Mouse (Mus musculus) lung, postnatal 0 days (tissue): ENCODE results near the gene Txndc2. TPM values are rescaled to one million over a fixed set of nuclear protein-coding genes. Genes with fewer than 3 reads are reported as not detected.
A peak's percentile ranks its signal among the peaks of the same experiment; 100 is the strongest.

Experiments
- ATAC-seq: fragments of 200-750 bp; cut with Nextera tagmentation; 2 replicates; pipeline ENCODE4 v1.8.0; 2017; ENCODE audit warnings: moderate library complexity
- DNase-seq: peaks from one replicate; pipeline ENCODE4 v3.0.0-alpha.2; 2016; ENCODE audit warnings: low spot score
- H3K27ac ChIP-seq: fragments of 300-500 bp; sonication (generic); 2 replicates; pipeline ENCODE4 v1.5.1; 2014; ENCODE audit warnings: antibody characterized with exemption, mild to moderate bottlenecking, low read length, mixed read lengths
- H3K27me3 ChIP-seq: fragments of 300-500 bp; sonication (generic); replicated peaks from 2 replicates; pipeline ENCODE4 v1.6.1; 2014; ENCODE audit warnings: low read length, mixed read lengths; ENCODE audit not compliant: insufficient read depth
- H3K36me3 ChIP-seq: fragments of 300-500 bp; sonication (generic); 2 replicates; pipeline ENCODE4 v1.6.1; 2014; ENCODE audit warnings: low read length, mixed read lengths; ENCODE audit not compliant: insufficient read depth
- H3K4me1 ChIP-seq: fragments of 300-500 bp; sonication (generic); 2 replicates; pipeline ENCODE4 v1.6.1; 2014; ENCODE audit warnings: antibody characterized with exemption, low read depth, low read length, mixed read lengths; ENCODE audit not compliant: insufficient read depth
- H3K4me2 ChIP-seq: fragments of 300-500 bp; sonication (generic); replicated peaks from 2 replicates; pipeline ENCODE4 v1.6.1; 2014; ENCODE audit warnings: low read depth, mild to moderate bottlenecking, low read length, moderate library complexity, mixed read lengths
- H3K4me3 ChIP-seq: fragments of 300-500 bp; sonication (generic); 2 replicates; pipeline ENCODE4 v1.5.1; 2014; ENCODE audit warnings: low read depth, low read length
- H3K9ac ChIP-seq: fragments of 300-500 bp; sonication (generic); replicated peaks from 2 replicates; pipeline ENCODE4 v1.6.1; 2014; ENCODE audit warnings: low read depth, mild to moderate bottlenecking
- H3K9me3 ChIP-seq: fragments of 300-500 bp; sonication (generic); 2 replicates; pipeline ENCODE4 v1.6.1; 2016; ENCODE audit warnings: low read length, mixed read lengths
- CTCF ChIP-seq: IDR thresholded peaks from 2 replicates; pipeline ENCODE4 v1.5.1; 2016; ENCODE audit warnings: antibody characterized with exemption, mild to moderate bottlenecking
- EP300 ChIP-seq: IDR thresholded peaks from 2 replicates; pipeline ENCODE4 v1.6.1; 2016; ENCODE audit warnings: antibody characterized with exemption, mild to moderate bottlenecking, control low read depth
- WGBS: fragments of 180-500 bp; shearing (Covaris S2); extraction: QIAGEN DNeasy Blood & Tissue Kit; methylation state at CpG from one replicate; pipeline ENCODE4 v1.1.7; 2014; 5-methylcytosine and 5-hydroxymethylcytosine counted together
- polyA plus RNA-seq: library from polyadenylated mRNA; unstranded; fragments of >200 nt; fragmentation: Nextera tagmentation; extraction: Ambion mirVana; gene quantifications from 2 replicates; pipeline ENCODE4 v1.2.1, GENCODE M21; 2015

Txndc2 gene
- polyA plus RNA-seq, 1 experiment from 2014 or later: 0.12 TPM

GRCm38 (mm10) chr17:65669061-65669460, 27.1 kb upstream of the Txndc2 start:
- TF ChIP-seq EP300: no peak
- TF ChIP-seq CTCF: no peak
- WGBS: 85% methylated on average over 4 of the region's 4 CpGs

GRCm38 (mm10) chr17:65667792-65668191, 25.8 kb upstream of the Txndc2 start:
- WGBS: 65% methylated on average over 14 of the region's 14 CpGs
- no peaks in the 10 kb centered on the region for H3K9me3 ChIP-seq
- H3K27ac ChIP-seq: 0 out of 2 replicates have a peak overlapping the region, but pooled peaks have one; percentile 66
- no peak overlapping the region for H3K4me3 ChIP-seq
- no peak overlapping the region for H3K9ac ChIP-seq
- 0 out of 2 replicates have a peak overlapping the region, but pooled peaks have one; percentile 14 for H3K4me2 ChIP-seq
- H3K36me3 ChIP-seq: no peaks in the 10 kb centered on the region
- TF ChIP-seq EP300 (peak; percentile 70), CTCF (no peak)
- no peaks in the 10 kb centered on the region for H3K27me3 ChIP-seq
- ATAC-seq (peak; percentile 37), DNase-seq (peak; percentile 45)
- H3K4me1 ChIP-seq: peaks cover 3% of the 10 kb centered on the region; the same call in 1 of the 2 replicates

More at GRCm38 (mm10) chr17:65669061-65669460, 27.1 kb upstream of the Txndc2 start:
- ATAC-seq (no peak), DNase-seq (no peak)
- H3K4me3 ChIP-seq: no peak overlapping the region
- H3K27me3 ChIP-seq: no peaks in the 10 kb centered on the region
- H3K27ac ChIP-seq: no peak overlapping the region
- no peak overlapping the region for H3K4me2 ChIP-seq
- H3K36me3 ChIP-seq: no peaks in the 10 kb centered on the region
- peaks cover 3% of the 10 kb centered on the region; the same call in 1 of the 2 replicates for H3K4me1 ChIP-seq
- no peaks in the 10 kb centered on the region for H3K9me3 ChIP-seq
- no peak overlapping the region for H3K9ac ChIP-seq

- Histone ChIP-seq H3K4me3 (no peak overlapping the region), H3K9me3 (no peaks in the 10 kb centered on the region), H3K4me1 (peaks cover 3% of the 10 kb centered on the region; the same call in 1 of the 2 replicates), H3K4me2 (no peak overlapping the region), H3K27me3 (no peaks in the 10 kb centered on the region), H3K36me3 (no peaks in the 10 kb centered on the region), H3K9ac (no peak overlapping the region), H3K27ac (peak overlapping the region; percentile 66)
- WGBS: 41% methylated on average over 17 of the region's 17 CpGs
- DNase-seq (peak; percentile 86), ATAC-seq (peak; percentile 78)
- TF ChIP-seq CTCF (no peak), EP300 (peak; percentile 90)
Observed at GRCm38 (mm10) chr17:65666388-65667161, 24.6 kb upstream of the Txndc2 start.

GRCm38 (mm10) chr17:65665786-65666387, 23.9 kb upstream of the Txndc2 start:
- WGBS: 79% methylated on average over 12 of the region's 12 CpGs
- TF ChIP-seq EP300: no peak
- no peak for TF ChIP-seq CTCF
- peak overlapping the region; percentile 66 for H3K27ac ChIP-seq
- H3K4me1 ChIP-seq: peaks cover 3% of the 10 kb centered on the region; the same call in 1 of the 2 replicates
- no peak overlapping the region for H3K4me2 ChIP-seq
- H3K4me3 ChIP-seq: no peak overlapping the region
- no peaks in the 10 kb centered on the region for H3K36me3 ChIP-seq
- H3K27me3 ChIP-seq: no peaks in the 10 kb centered on the region
- no peak for DNase-seq
- no peak for ATAC-seq
- H3K9me3 ChIP-seq: no peaks in the 10 kb centered on the region
- no peak overlapping the region for H3K9ac ChIP-seq

GRCm38 (mm10) chr17:65663329-65664078, 21.5 kb upstream of the Txndc2 start:
- Histone ChIP-seq H3K27me3 (no peaks in the 10 kb centered on the region), H3K4me2 (no peak overlapping the region; the same call in 1 of the 2 replicates), H3K36me3 (no peaks in the 10 kb centered on the region), H3K27ac (peak overlapping the region; percentile 66), H3K9me3 (no peaks in the 10 kb centered on the region), H3K4me3 (no peak overlapping the region), H3K9ac (no peak overlapping the region), H3K4me1 (peaks cover 3% of the 10 kb centered on the region; the same call in 1 of the 2 replicates)
- TF ChIP-seq EP300 (peak; percentile 85), CTCF (no peak)
- 56% methylated on average over 14 of the region's 14 CpGs for WGBS
- DNase-seq: peak; percentile 88
- ATAC-seq: peak; percentile 81

GRCm38 (mm10) chr17:65662662-65663061, 20.7 kb upstream of the Txndc2 start:
- H3K4me3 ChIP-seq: no peak overlapping the region
- H3K27me3 ChIP-seq: no peaks in the 10 kb centered on the region
- H3K9me3 ChIP-seq: no peaks in the 10 kb centered on the region
- DNase-seq: peak; percentile 35
- peaks cover 3% of the 10 kb centered on the region; the same call in 1 of the 2 replicates for H3K4me1 ChIP-seq
- no peak for ATAC-seq
- no peaks in the 10 kb centered on the region for H3K36me3 ChIP-seq
- WGBS: 53% methylated on average over 3 of the region's 3 CpGs
- H3K4me2 ChIP-seq: no peak overlapping the region
- no peak overlapping the region for H3K9ac ChIP-seq
- peak overlapping the region; percentile 66 for H3K27ac ChIP-seq
- TF ChIP-seq EP300 (peak; percentile 64), CTCF (no peak)
